Mouse (Mus musculus): ENCODE data around the gene Lypd4.
A peak's percentile ranks its signal among the peaks of the same experiment; 100 is the strongest.

The Lypd4 gene

GRCm38 (mm10) chr7:24889431-24890220 lies 19.9 kb upstream of the Lypd4 start:
- no peak for DNase-seq (ENCODE audit: low read depth, low spot score)

- DNase-seq (ENCODE audit: low read depth, low spot score) = no peak
These were observed 17.4 kb upstream of the Lypd4 start for GRCm38 (mm10) chr7:24887096-24887495.

GRCm38 (mm10) chr7:24886308-24886633 lies 16.5 kb upstream of the Lypd4 start:
- no peak for DNase-seq (ENCODE audit: low read depth, low spot score)

- no peak for DNase-seq (ENCODE audit: low read depth, low spot score)
These were observed 15.9 kb upstream of the Lypd4 start for GRCm38 (mm10) chr7:24885468-24886307.

- no peak for DNase-seq (ENCODE audit: low read depth, low spot score)
These were observed 15.1 kb upstream of the Lypd4 start for GRCm38 (mm10) chr7:24884693-24885291.

GRCm38 (mm10) chr7:24883896-24884692 lies 14.4 kb upstream of the Lypd4 start, which contains the start of gene Rps19:
Gene Rps19 (plus strand): TSS chr7:24884371.
- DNase-seq (ENCODE audit: low read depth, low spot score) = peak; percentile 99

GRCm38 (mm10) chr7:24882416-24883199 lies 12.9 kb upstream of the Lypd4 start:
- no peak for DNase-seq (ENCODE audit: low read depth, low spot score)

- no peak for DNase-seq (ENCODE audit: low read depth, low spot score)
These were observed 9.9 kb upstream of the Lypd4 start for GRCm38 (mm10) chr7:24879620-24880019.

- DNase-seq (ENCODE audit: low read depth, low spot score) = no peak
These were observed 7.8 kb upstream of the Lypd4 start for GRCm38 (mm10) chr7:24877588-24877987.

- no peak for DNase-seq (ENCODE audit: low read depth, low spot score)
These were observed 661 bp downstream of the Lypd4 start for GRCm38 (mm10) chr7:24869080-24869479.

GRCm38 (mm10) chr7:24864156-24864555 lies 5.6 kb downstream of the Lypd4 start:
- DNase-seq (ENCODE audit: low read depth, low spot score) = no peak

GRCm38 (mm10) chr7:24862853-24863252 lies 6.9 kb downstream of the Lypd4 start:
- DNase-seq (ENCODE audit: low read depth, low spot score) = no peak

- no peak for DNase-seq (ENCODE audit: low read depth, low spot score)
These were observed 7.8 kb downstream of the Lypd4 start, which contains the start of gene Gm9844 for GRCm38 (mm10) chr7:24861913-24862312. Gene Gm9844 (plus strand): TSS chr7:24862213.

GRCm38 (mm10) chr7:24859234-24859633 lies 10.5 kb downstream of the Lypd4 start:
- DNase-seq (ENCODE audit: low read depth, low spot score) = no peak

GRCm38 (mm10) chr7:24856460-24857120 lies 13.2 kb downstream of the Lypd4 start:
- no peak for DNase-seq (ENCODE audit: low read depth, low spot score)

GRCm38 (mm10) chr7:24853695-24854094 lies 16.0 kb downstream of the Lypd4 start:
- no peak for DNase-seq (ENCODE audit: low read depth, low spot score)

- no peak for DNase-seq (ENCODE audit: low read depth, low spot score)
These were observed 16.5 kb downstream of the Lypd4 start for GRCm38 (mm10) chr7:24853233-24853563.

GRCm38 (mm10) chr7:24852557-24853232 lies 17.0 kb downstream of the Lypd4 start:
- no peak for DNase-seq (ENCODE audit: low read depth, low spot score)

- DNase-seq (ENCODE audit: low read depth, low spot score) = no peak
These were observed 18.0 kb downstream of the Lypd4 start for GRCm38 (mm10) chr7:24851596-24852325.

Measured in brain, embryonic 18.5 days (tissue).